Mouse (Mus musculus) left cerebral cortex, adult 18-20 months (tissue): ENCODE measurements around the gene Zfp276. TPM values are rescaled to one million over a fixed set of nuclear protein-coding genes. Genes with fewer than 3 reads are reported as not detected.

ENCODE experiments used
- DNase-seq, 2 experiments: peaks; one replicate each; pipeline ENCODE4 v3.0.0; 2021 to 2022; ENCODE audit warnings: low spot score in 2 of 2, mixed read lengths in 1 of 2
- total RNA-seq, 2 experiments: library from RNA; stranded (reverse); gene quantifications; 2 replicates each; pipeline ENCODE4 v1.2.3; 2021

Zfp276 gene
- total RNA-seq, 2 experiments from 2014 or later: 19.9 to 21.5 TPM

GRCm38 (mm10) chr8:123287362-123287761 is 33.4 kb downstream of the Zfp276 start:
- no peak for DNase-seq

DNA sequence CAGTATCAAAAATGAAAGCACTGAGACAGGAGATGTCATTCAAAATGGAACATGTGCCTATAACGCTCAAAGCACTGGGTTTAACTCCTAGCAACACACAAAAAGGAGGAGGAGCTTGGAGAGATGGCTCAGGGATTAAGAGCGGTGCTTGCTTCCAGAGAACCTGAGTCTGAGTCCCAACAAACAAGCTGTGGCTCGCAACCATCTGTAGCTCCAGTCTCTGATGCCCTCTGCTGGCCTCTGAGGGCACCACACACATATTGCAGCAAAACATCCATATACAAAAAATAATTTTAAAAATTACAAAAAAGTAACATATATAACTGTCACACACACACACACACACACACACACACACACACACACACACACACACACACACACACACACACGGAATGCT is 36.2 kb downstream of the Zfp276 start:
- DNase-seq: peak; percentile 25 to 38

DNA sequence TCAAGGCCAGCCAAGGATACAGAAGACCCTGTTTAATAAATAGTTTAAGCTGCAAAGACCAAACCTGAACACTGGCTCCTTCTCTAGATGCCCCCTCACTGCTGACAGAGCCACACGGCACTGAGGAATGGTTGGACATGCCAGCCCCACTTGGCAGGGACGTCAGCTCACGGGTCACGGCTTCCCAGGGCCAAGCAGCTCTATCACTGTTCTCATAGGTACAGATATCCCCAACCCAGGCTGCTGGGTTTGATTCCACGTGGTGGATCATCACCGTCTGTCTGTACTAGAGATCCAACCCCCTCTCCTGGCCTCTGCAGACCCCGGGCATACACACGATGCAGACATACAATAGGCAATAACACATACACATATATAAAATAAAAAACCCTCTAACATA is 36.7 kb downstream of the Zfp276 start:
- no peak for DNase-seq

DNA sequence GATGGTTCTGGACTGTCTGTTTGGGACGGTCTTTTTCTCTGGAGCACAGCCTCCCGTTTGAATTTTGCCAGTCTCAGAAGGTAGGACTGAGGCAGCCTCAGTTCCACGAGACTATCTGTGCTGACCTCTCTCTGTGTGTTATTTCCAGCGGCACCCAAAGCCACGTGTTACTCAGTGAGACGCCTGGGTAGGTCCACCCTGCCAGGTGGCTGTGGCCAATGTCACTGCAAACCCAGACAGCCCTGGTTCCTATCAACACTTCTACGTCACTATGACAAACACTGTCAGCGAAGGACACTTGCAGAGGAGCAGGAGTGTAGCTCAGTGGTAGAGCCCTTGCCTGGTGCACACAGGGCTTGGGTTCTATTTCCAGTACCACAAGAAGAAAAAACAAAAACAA is 37.7 kb downstream of the Zfp276 start:
- DNase-seq: no peak

GRCm38 (mm10) chr8:123292281-123292680 is 38.3 kb downstream of the Zfp276 start:
- DNase-seq: no peak

DNA sequence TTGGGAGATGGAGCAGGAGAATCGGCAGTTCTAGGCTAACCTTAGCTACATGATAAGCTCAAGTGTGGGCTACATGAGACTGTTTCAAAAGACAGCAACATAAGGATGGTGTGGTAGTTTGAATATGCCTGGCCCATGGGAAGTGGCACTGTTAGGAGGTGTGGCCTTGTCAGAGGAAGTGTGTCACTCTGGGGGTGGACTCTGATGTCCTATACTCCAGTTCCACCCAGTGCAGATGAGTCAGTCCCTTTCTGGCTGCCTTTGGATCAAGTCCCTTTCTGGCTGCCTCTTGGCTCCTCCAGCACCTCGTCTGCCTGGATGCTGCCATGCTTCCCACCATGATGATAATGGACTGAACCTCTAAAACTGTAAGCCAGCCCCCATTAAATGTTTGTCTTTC is 38.8 kb downstream of the Zfp276 start:
- no peak for DNase-seq

DNA sequence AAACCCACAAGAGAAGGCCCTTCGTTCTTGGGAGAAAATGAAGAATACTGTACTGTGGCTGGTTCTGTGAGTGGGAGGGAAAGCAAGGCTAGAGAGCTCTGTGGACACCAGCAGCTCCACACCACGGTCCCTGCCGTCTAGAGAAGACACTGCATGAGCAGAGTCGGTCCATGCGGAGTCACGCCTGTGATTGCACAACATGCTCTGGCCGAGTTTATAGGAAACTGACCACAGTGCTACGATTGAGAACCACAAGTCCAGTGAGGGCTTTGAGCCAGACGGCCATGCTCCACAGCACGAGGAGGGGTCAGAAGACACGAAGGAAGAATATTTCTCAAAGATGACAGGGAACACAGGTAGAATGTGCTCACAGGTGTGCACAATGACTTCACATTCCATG is 44.3 kb downstream of the Zfp276 start:
- DNase-seq: no peak

DNA sequence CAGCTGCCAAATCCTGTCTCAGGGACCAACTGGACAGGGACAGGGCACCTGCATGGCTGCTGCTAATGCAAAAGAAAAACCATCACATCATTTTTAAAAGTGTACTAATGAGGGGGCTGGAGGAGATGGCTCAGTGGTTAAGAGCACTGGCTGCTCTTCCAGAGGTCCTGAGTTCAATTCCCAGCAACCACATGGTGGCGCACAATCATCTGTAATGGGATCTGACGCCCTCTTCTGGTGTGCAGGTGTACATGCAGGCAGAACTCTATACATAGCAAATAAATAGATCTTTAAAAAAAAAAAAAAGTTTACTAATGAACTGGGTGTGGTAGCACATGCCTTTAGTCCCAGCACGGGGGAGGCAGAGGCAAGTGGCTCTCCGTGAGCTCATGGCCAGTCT is 54.7 kb downstream of the Zfp276 start:
- DNase-seq: no peak

GRCm38 (mm10) chr8:123317781-123318466 is 63.9 kb downstream of the Zfp276 start:
- no peak for DNase-seq

GRCm38 (mm10) chr8:123318467-123318911 is 64.5 kb downstream of the Zfp276 start, which contains the start of gene Fanca:
Gene Fanca, minus strand, starts transcription at chr8:123318576.
- DNase-seq: peak; percentile 87 to 93

Other genes starting within 250 kb of the Zfp276 start
- 100 to 1,000 TPM; 154 to 164 TPM for gene Ankrd11, start 211.9 kb upstream of the Zfp276 start, total RNA-seq
- gene Spg7, start 191.3 kb upstream of the Zfp276 start, total RNA-seq: 10 to 100 TPM; 56.2 to 66.7 TPM
- 100 to 1,000 TPM; 438 to 447 TPM for gene Rpl13, start 151.8 kb upstream of the Zfp276 start, total RNA-seq
- gene Cpne7, start 136.8 kb upstream of the Zfp276 start, total RNA-seq: 10 to 100 TPM; 58.0 to 61.3 TPM
- under 1 TPM in 1 of 2 experiments, not detected in 1; 0.51 TPM for gene Sult5a1, start 95.9 kb upstream of the Zfp276 start, total RNA-seq
- not detected for gene Dpep1, start 68.0 kb upstream of the Zfp276 start, total RNA-seq
- 100 to 1,000 TPM in 1 of 2 experiments, 10 to 100 TPM in 1; 88.7 to 103 TPM for gene Chmp1a, start 41.4 kb upstream of the Zfp276 start, total RNA-seq
- gene Spata33, start 41.4 kb upstream of the Zfp276 start, total RNA-seq: 1 to 10 TPM; 5.9 to 9.8 TPM
- gene Cdk10, start 29.4 kb upstream of the Zfp276 start, total RNA-seq: 10 to 100 TPM; 94.7 to 98.6 TPM
- gene Spata2l, start 18.0 kb upstream of the Zfp276 start, total RNA-seq: 10 to 100 TPM; 79.4 to 82.0 TPM
- gene Vps9d1, start 153 bp downstream of the Zfp276 start, total RNA-seq: 10 to 100 TPM; 58.6 to 69.5 TPM
- gene Fanca, start 64.4 kb downstream of the Zfp276 start, total RNA-seq: 1 to 10 TPM; 1.5 to 1.9 TPM
- 10 to 100 TPM; 19.0 to 20.1 TPM for gene Spire2, start 78.5 kb downstream of the Zfp276 start, total RNA-seq
- gene Tcf25, start 119.6 kb downstream of the Zfp276 start, total RNA-seq: 100 to 1,000 TPM; 565 to 596 TPM
- gene Mc1r, start 152.9 kb downstream of the Zfp276 start, total RNA-seq: under 1 TPM in 1 of 2 experiments, not detected in 1; 0.12 TPM
- 100 to 1,000 TPM; 392 to 405 TPM for gene Tubb3, start 157.2 kb downstream of the Zfp276 start, total RNA-seq
- 10 to 100 TPM; 52.9 to 56.3 TPM for gene Def8, start 169.3 kb downstream of the Zfp276 start, total RNA-seq
- gene Afg3l1, start 223.7 kb downstream of the Zfp276 start, total RNA-seq: 10 to 100 TPM; 26.8 to 32.8 TPM